Mouse (Mus musculus) T-helper 2 cell (primary cell): Measurements from ENCODE around the gene Cmbl.

Experiments used
- in situ Hi-C: fragments of 300-600 bp; cut with MboI, MseI; formaldehyde crosslinking; loops from one replicate; pipeline ENCODE4 v1.15.1; 2025; ENCODE audit warnings: high pct_unique_total_duplicates

Gene Cmbl

GRCm38 (mm10) chr15:31573692-31574091 lies 8.5 kb downstream of the Cmbl start:
- in situ Hi-C loops = no loop called here

- in situ Hi-C loops = no loop called here
Measured at GRCm38 (mm10) chr15:31576076-31576475, 10.9 kb downstream of the Cmbl start.

- in situ Hi-C loops = loop anchor here (10.0 kb wide), 2 partner anchors 106 to 256 kb away; no protein-coding TSS in a partner anchor
Measured at GRCm38 (mm10) chr15:31581086-31581485, 15.9 kb downstream of the Cmbl start.

DNA sequence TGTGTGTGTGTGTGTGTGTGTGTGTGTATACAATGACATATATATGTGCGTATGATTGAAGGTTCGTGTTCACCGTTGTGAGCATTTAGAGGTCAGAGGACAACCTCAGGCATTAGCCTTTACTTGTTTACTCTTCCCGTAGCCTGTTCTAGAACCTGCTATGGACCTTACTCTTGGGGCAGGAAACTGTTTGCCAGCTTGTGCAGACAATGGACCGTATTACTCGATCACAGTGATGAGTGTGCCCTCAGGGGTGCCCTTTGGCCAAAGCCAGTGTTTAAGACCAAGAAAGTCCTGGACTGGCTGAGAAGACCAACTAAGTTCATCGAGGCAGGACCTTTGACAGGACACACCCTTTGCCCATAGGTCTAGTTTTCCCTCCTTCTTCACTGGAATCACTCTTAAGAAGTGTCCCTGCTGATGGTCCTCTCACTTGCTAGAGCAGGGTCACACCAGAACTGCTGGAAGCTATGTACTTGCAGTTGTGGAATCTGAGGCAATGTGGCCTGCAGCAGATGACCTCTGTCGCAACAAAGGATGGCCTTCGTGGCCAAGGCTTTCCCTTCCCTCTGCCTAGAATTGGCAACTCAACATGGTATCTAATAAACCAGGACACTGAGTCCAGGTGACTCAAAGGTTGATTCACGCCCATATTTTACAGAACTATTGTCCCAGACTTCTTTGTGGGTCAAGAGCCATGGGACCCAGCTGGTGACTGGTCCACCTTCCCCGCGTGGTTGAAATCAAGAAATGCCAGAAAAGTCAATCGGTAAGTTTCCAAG lies 18.3 kb downstream of the Cmbl start:
- in situ Hi-C loops = loop anchor here (10.0 kb wide), 2 partner anchors 109 to 259 kb away; no protein-coding TSS in a partner anchor

DNA sequence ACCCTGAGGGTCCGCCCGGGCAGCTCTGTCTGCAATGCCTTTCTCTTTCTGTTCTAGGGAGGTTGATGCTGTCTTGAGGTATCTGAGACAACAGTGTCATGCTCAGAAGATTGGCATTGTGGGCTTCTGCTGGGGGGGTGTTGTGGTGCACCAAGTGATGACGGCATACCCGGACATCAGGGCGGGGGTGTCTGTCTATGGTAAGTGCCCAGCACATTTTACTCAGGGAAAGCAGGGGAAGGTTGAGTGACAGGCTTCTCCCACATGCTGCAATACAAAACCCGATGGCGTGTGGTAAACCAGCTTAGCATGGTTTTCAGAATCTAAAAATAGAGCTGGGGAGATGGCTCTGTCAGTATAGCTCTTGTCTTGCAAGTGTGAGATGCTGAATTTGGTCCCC lies 20.0 kb downstream of the Cmbl start:
- in situ Hi-C loops = loop anchor here (5.0 to 10.0 kb wide), 3 partner anchors 73 to 260 kb away; no protein-coding TSS in a partner anchor

DNA sequence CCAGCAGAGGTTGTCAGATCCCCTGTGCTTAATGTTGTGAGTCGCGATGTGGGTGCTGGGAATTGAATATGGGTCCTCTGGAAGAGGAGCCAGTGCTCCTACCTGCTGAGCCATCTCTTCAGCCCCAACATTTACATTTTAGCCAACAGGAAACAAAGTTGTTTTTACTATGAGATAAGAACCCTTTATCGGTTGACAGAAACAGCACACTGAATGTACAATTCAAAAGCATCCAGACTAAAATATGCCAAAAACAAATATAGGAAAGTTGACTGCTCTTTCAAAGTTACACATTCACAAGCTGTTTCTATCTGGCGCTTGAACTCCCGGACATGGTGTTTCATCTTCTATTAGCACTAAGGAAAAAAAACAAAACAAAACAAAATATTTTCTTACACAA lies 20.9 kb downstream of the Cmbl start:
- in situ Hi-C loops = loop anchor here (5.0 to 10.0 kb wide), 3 partner anchors 74 to 261 kb away; no protein-coding TSS in a partner anchor

DNA sequence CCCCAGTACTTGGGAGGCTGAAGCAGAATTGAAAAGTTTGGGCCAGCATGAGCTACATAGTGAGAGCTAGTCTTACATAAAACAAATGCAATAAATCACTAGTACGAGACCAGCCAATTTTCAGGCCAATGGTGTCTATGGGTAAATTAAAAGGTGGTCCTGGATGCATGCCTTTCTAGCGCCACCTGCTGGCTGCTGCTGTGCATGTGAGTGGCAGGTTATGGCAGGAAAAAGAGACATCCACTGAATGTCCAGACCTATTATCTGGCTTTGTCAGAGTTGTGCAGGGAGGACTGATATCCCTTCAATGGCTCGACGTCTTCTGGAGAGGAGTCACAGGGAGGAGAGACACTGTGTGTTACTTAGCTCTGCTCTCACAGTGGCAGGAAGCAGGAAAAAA lies 21.3 kb downstream of the Cmbl start:
- in situ Hi-C loops = loop anchor here (5.0 to 10.0 kb wide), 3 partner anchors 74 to 262 kb away; no protein-coding TSS in a partner anchor

DNA sequence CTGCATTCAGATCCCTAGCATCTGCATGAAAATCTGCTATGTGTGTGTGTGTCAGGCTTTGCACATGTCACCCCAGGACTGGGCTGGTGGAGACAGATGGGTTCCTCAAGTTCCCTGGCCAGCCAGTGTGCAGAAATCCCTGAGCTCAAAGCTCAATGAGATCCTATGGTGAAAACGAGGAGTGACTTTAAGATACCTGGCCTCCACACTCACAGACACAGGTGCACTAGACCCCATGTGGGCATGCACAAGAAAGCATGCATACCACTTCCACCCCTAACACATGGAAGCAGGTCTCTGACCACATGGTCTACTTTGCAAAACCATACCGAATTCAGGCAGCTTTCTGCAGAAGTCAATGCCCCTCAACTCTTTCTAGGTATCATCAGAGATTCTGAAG lies 22.6 kb downstream of the Cmbl start:
- in situ Hi-C loops = loop anchor here (5.0 to 10.0 kb wide), 3 partner anchors 75 to 263 kb away; no protein-coding TSS in a partner anchor

- in situ Hi-C loops = loop anchor here (5.0 to 10.0 kb wide), 3 partner anchors 77 to 264 kb away; no protein-coding TSS in a partner anchor
Measured at GRCm38 (mm10) chr15:31588989-31589640, 23.9 kb downstream of the Cmbl start.

GRCm38 (mm10) chr15:31590176-31590575 lies 25.0 kb downstream of the Cmbl start:
- in situ Hi-C loops = no loop called here

- in situ Hi-C loops = no loop called here
Measured at GRCm38 (mm10) chr15:31592531-31592930, 27.3 kb downstream of the Cmbl start.

- in situ Hi-C loops = no loop called here
Measured at GRCm38 (mm10) chr15:31594260-31594659, 29.1 kb downstream of the Cmbl start.

DNA sequence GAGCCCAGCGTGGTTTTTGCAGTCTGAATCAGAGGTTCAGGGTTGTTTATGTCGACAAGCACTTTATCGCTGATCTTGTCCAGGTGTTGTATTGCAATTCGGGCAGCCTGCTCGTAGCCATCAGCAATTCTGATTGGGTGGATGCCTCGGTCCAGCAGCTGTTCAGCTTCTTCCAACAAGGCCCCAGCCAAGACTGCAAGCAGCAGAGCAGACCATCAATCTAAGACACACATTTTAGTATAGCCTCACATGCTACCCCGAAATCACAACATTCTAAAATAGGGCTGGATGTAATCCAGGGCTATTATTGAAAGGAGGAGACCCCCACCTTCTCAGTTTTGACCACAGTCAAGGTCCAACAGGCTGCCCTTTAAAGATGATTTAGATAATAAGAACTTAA lies 30.5 kb downstream of the Cmbl start:
- in situ Hi-C loops = no loop called here

DNA sequence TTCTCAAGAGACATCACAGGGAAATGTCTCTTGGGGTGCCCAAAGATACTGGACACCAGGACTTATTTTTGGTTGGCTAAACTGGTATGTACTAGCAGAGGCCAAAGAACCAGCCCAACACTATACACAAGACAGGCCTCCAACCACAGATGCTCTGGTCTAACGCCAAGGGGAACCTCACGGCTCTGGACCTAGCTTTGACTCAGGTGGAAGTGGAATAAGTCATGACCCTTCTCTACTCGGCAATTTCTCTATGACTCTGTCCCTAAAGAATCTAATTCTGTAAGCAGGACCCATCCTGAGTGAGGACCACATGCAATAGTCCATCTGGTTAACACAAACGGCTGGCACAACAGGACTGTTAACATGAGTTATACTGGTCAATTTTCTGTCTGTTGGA lies 34.6 kb downstream of the Cmbl start:
- in situ Hi-C loops = loop anchor here (5.0 kb wide), 1 partner anchor 68 kb away; the partner anchor contains the start of gene March6

DNA sequence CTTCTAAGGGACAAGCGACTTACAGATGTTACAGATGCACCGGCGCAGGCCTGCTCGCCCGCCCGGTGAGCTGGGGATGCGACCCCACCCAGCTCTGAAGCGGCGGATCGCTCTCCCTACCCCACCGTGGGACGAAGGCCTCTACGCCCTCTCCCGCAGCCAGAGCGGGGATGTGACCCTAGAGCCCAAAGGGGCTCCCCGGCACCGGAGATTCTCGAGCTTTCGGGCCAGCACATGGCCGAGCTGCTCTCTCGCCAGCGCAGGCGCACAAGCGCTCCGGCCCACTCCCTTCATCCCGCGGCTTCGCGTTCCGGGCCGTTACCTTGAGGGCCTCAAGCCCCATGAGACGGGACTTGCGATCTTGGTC lies 36.1 kb downstream of the Cmbl start:
- in situ Hi-C loops = loop anchor here (5.0 kb wide), 1 partner anchor 69 kb away; the partner anchor contains the start of gene March6

DNA sequence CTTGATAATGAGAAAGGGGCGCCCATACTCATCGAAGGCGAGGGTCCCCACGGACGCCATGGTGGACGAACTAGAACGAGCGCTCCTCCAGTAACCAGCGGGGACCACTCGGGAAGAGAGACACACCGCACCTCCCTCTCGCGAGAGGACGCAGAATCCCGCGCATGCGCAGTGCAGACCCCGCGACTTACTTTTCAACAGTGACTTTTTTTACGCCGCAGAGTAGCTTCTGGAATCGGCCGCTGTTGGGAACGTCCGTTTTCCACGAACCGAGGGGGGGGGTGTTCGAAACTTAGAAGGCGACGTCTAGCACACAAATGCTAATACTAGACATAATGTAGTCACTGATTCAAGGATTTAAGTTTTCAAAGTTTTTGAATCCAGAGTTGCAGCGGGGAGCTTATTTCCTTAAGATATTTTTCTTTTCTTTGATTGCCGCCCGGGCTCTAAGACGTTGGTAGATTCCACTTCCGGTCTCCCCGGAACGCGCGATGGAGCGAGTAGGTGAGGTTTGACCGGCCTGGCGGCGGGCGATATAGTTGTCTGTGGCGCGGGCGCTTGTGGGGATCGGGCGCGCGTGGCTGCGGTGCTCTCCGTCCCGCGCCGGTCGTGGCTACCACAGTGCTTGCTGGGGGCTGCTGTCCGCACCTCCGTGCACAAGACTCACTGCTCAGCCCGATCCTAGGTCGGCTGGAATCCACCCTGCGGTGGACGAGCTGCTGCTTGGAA lies 36.6 kb downstream of the Cmbl start, which contains the start of the genes Cct5 and Fam173b:
Gene Cct5, minus strand, starts transcription at position 159 of the 729 bp plus-strand sequence.
Gene Fam173b, plus strand, starts transcription at position 207 of the 729 bp plus-strand sequence.
- in situ Hi-C loops = loop anchor here (5.0 kb wide), 1 partner anchor 70 kb away; the partner anchor contains the start of gene March6

DNA sequence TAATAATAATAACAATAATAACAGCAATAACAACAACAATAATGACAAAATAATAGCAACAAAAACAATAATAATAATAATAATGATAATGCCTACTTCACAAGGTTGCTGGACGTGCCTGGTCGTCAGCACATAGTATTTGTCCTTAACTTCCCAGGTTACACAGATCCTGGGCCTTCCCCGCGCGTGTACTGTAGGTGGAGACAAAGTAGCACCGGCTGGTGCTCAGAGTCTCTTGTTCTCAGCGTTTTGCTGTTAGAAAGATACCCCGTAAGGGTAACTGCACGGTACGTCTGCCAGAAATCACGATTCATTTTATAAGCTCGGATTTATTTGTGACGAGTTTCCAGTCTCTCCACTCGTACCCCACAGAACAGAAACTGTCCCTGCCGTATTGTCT lies 37.2 kb downstream of the Cmbl start:
- in situ Hi-C loops = loop anchor here (5.0 kb wide), 1 partner anchor 70 kb away; the partner anchor contains the start of gene March6

GRCm38 (mm10) chr15:31603113-31603512 lies 37.9 kb downstream of the Cmbl start:
- in situ Hi-C loops = loop anchor here (5.0 kb wide), 1 partner anchor 71 kb away; the partner anchor contains the start of gene March6

DNA sequence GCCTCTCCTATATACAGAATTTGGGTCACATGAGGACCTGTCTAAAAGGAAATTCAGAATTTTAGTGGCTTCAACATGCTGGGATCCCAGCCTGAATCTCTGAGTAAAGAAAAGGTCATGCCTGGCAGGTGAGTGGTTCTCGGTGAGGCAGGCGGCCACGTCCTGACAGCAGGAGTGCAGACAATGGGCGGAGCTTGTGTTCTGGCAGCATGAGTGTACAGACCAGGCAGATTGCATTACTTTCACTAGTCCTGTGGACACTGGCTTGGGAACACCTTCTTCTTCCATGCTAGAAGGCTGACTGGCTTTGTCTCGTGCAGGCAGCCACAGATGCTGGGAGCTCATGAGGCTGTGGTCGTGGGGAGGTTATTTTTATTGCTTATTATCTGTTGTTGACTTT lies 41.6 kb downstream of the Cmbl start:
- in situ Hi-C loops = no loop called here

DNA sequence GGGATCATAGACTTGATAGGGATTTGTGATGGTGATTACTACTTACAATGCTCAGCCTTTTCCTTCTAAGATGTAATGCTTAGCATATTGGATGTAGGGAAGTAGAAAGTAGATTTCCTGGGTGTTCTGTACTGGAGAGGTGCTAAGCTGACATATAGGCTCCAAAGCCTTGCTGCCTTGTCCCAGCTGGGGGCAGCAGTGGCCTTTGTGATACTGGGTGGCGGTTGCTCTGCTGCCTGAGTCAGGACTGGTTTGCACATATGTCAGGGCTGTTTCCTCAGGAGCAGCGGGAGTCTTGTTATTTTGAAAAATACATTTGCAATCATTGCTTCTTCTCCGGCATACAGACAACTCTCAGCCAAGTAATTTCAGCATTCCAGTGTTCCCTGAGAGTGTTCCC lies 45.8 kb downstream of the Cmbl start:
- in situ Hi-C loops = no loop called here

DNA sequence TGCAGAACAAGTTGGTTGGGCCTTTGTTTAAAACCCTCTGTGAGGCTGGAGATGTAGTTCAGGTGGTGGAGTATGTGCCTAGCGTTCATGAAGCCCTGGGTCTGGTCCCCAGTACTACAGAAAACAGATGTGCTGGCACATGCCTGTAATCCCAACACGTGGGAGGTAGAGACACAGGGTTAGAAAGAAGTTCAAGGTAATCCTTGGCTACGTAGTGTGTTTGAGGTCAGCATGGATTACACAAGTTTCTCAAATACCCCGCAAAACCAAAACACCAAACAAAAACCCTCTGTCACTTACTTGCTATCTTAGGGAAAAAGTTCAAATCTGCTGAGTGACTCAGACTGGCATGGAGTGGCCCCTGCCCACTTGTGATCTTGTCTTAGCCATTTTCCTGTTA lies 46.8 kb downstream of the Cmbl start:
- in situ Hi-C loops = no loop called here
